Mouse (Mus musculus) CH12.LX (cell line): ENCODE measurements at regions not wholly inside any gene's neighbourhood (a gene's known extent, or its start where the extent isn't known, plus 50 kb on each side); places are given as distances from the start of the nearest gene placed in this dataset.
A peak's percentile ranks its signal among the peaks of the same experiment; 100 is the strongest.

Source experiments
- DNase-seq: peaks from one replicate; pipeline ENCODE4 v3.0.0-alpha.2; 2013; ENCODE audit errors: extremely low read depth
- H3K27ac ChIP-seq: 2 replicates; pipeline ENCODE4 v1.5.1; 2012; ENCODE audit warnings: low read depth, mild to moderate bottlenecking, control low read depth, moderate library complexity; ENCODE audit not compliant: insufficient read depth
- H3K27me3 ChIP-seq: replicated peaks from 2 replicates; pipeline ENCODE3; 2012; ENCODE audit warnings: inconsistent platforms
- H3K36me3 ChIP-seq, 2 experiments: replicated peaks in 1 of 2; 2 replicates each; pipeline versions ENCODE3 to v1.6.1; 2012; ENCODE audit warnings: inconsistent platforms in 1 of 2, low read length in 1 of 2, mild to moderate bottlenecking in 1 of 2, mixed read lengths in 1 of 2, moderate library complexity in 1 of 2; ENCODE audit not compliant: control insufficient read depth in 1 of 2, insufficient read depth in 1 of 2
- H3K4me1 ChIP-seq, 2 experiments: 2 replicates each; pipeline ENCODE4 v1.6.1; 2012; ENCODE audit warnings: inconsistent platforms in 1 of 2, moderate library complexity in 1 of 2; ENCODE audit not compliant: insufficient read depth in 2 of 2, control insufficient read depth in 1 of 2
- H3K4me2 ChIP-seq: 2 replicates; pipeline ENCODE4 v1.6.1; 2012; ENCODE audit warnings: low read depth, mild to moderate bottlenecking, control low read depth; ENCODE audit not compliant: poor library complexity, insufficient read depth, severe bottlenecking
- H3K4me3 ChIP-seq, 3 experiments: fragments of 150-350 bp in 1 of 3; sonication (generic) in 1 of 3; replicated peaks in 1 of 3; 2 replicates each; pipeline versions ENCODE3 to v1.5.1; 2011 to 2012; ENCODE audit warnings: low read depth in 2 of 3, low read length in 2 of 3, mild to moderate bottlenecking in 2 of 3, moderate library complexity in 2 of 3, control low read depth in 1 of 3, improper control_type of control experiment in 1 of 3, inconsistent platforms in 1 of 3, mixed read lengths in 1 of 3; ENCODE audit not compliant: poor library complexity in 1 of 3
- H3K79me2 ChIP-seq: replicated peaks from 2 replicates; pipeline ENCODE4 v1.6.1; 2012; ENCODE audit warnings: mild to moderate bottlenecking, moderate library complexity; ENCODE audit not compliant: control insufficient read depth, poor library complexity, insufficient read depth, severe bottlenecking; ENCODE audit errors: extremely low read depth
- H3K9ac ChIP-seq: 2 replicates; pipeline ENCODE4 v1.6.1; 2012; ENCODE audit warnings: low read depth, mild to moderate bottlenecking, control low read depth, moderate library complexity; ENCODE audit not compliant: insufficient read depth
- H3K9me3 ChIP-seq: replicated peaks from 2 replicates; pipeline ENCODE3; 2012; ENCODE audit warnings: low read length, inconsistent platforms, mixed read lengths
- BHLHE40 ChIP-seq: IDR thresholded peaks from 2 replicates; pipeline ENCODE4 v1.6.1; 2011; ENCODE audit warnings: mild to moderate bottlenecking, low read depth, low read length, improper control_type of control experiment
- CHD1 ChIP-seq: IDR thresholded peaks from 2 replicates; pipeline ENCODE4 v1.6.1; 2012; ENCODE audit warnings: low read depth, low read length, improper control_type of control experiment, inconsistent platforms
- CHD2 ChIP-seq: IDR thresholded peaks from 2 replicates; pipeline ENCODE4 v1.6.1; 2011; ENCODE audit warnings: low read length, improper control_type of control experiment
- E2F4 ChIP-seq: IDR thresholded peaks from 2 replicates; pipeline ENCODE4 v1.6.1; 2011; ENCODE audit warnings: low read depth, low read length, improper control_type of control experiment; ENCODE audit not compliant: insufficient replicate concordance
- EP300 ChIP-seq: IDR thresholded peaks from 2 replicates; pipeline ENCODE4 v1.6.1; 2011; ENCODE audit warnings: low read length, improper control_type of control experiment
- HCFC1 ChIP-seq: IDR thresholded peaks from 2 replicates; pipeline ENCODE4 v1.6.1; 2012; ENCODE audit warnings: low read depth, mild to moderate bottlenecking, inconsistent platforms, low read length, improper control_type of control experiment
- IRF4 ChIP-seq: IDR thresholded peaks from 2 replicates; pipeline ENCODE4 v1.6.1; 2014; ENCODE audit warnings: low read depth, mild to moderate bottlenecking, inconsistent platforms, low read length, improper control_type of control experiment
- MAFK ChIP-seq: IDR thresholded peaks from 2 replicates; pipeline ENCODE4 v1.6.1; 2011; ENCODE audit warnings: low read length, improper control_type of control experiment; ENCODE audit not compliant: insufficient replicate concordance
- MAX ChIP-seq: IDR thresholded peaks from 2 replicates; pipeline ENCODE4 v1.6.1; 2011; ENCODE audit warnings: low read length, improper control_type of control experiment
- MYC ChIP-seq: IDR thresholded peaks from 2 replicates; pipeline ENCODE4 v1.6.1; 2011; ENCODE audit warnings: low read depth, mild to moderate bottlenecking, improper control_type of control experiment, low read length
- POLR2AphosphoS2 ChIP-seq: IDR thresholded peaks from 2 replicates; pipeline ENCODE4 v1.6.1; 2011; ENCODE audit warnings: low read depth, low read length, improper control_type of control experiment
- SIN3A ChIP-seq: IDR thresholded peaks from 2 replicates; pipeline ENCODE4 v1.6.1; 2012; ENCODE audit warnings: low read length, improper control_type of control experiment, inconsistent platforms
- TBP ChIP-seq: conservative IDR thresholded peaks from 2 replicates; pipeline ENCODE4 v1.6.1; 2011; ENCODE audit warnings: low read depth, low read length, improper control_type of control experiment
- USF1 ChIP-seq: IDR thresholded peaks from 2 replicates; pipeline ENCODE4 v1.6.1; 2014; ENCODE audit warnings: low read depth, mild to moderate bottlenecking, inconsistent platforms, low read length, improper control_type of control experiment
- ZKSCAN1 ChIP-seq: IDR thresholded peaks from 2 replicates; pipeline ENCODE4 v1.6.1; 2012; ENCODE audit warnings: low read depth, inconsistent platforms, low read length, improper control_type of control experiment, borderline replicate concordance
- dilution Hi-C: fragments of 300-500 bp; cut with MboI; formaldehyde crosslinking; loops from 2 replicates; pipeline ENCODE4 v1.14.3; 2020; ENCODE audit warnings: low sequenced_read_pairs; ENCODE audit not compliant: extremely low pct_unique_long_range_greater_than_20kb, extremely low pct_ligation_motif_present
- in situ Hi-C: fragments of 300-500 bp; cut with MboI; formaldehyde crosslinking; loops from 3 replicates; pipeline ENCODE4 v1.14.3; 2019; ENCODE audit warnings: low sequenced_read_pairs, low pct_ligation_motif_present, low pct_unique_long_range_greater_than_20kb, mixed read lengths

- TF ChIP-seq HCFC1 (no peak), MAFK (0 out of 2 replicates have a peak, but pooled peaks have one; percentile 45)
- TF ChIP-seq, all 38 proteins: peak for 1
- no peak for DNase-seq
- no peaks in the 10 kb centered on the region for H3K36me3 ChIP-seq
- dilution Hi-C loops (no loop called here), in situ Hi-C loops (no loop called here)
- H3K4me3 ChIP-seq, result no peak overlapping the region
- no peaks in the 10 kb centered on the region for H3K9me3 ChIP-seq
- H3K9ac ChIP-seq, result no peak overlapping the region
- no peaks in the 10 kb centered on the region for H3K4me1 ChIP-seq
- H3K27me3 ChIP-seq, result no peaks in the 10 kb centered on the region
- H3K79me2 ChIP-seq, result no peaks in the 10 kb centered on the region
- H3K27ac ChIP-seq, result no peak overlapping the region
- H3K4me2 ChIP-seq, result no peak overlapping the region
These were observed 71.4 kb upstream of the Gypa start for GRCm38 (mm10) chr8:80422190-80422589.

- no peak overlapping the region for H3K4me3 ChIP-seq
- H3K27me3 ChIP-seq, result no peaks in the 10 kb centered on the region
- H3K4me2 ChIP-seq, result no peak overlapping the region
- H3K36me3 ChIP-seq, result no peaks in the 10 kb centered on the region
- no peak overlapping the region for H3K27ac ChIP-seq
- no peak overlapping the region for H3K9ac ChIP-seq
- no peaks in the 10 kb centered on the region for H3K9me3 ChIP-seq
- TF ChIP-seq ZKSCAN1 (no peak), MAFK (no peak), HCFC1 (no peak), E2F4 (no peak), USF1 (no peak), POLR2AphosphoS2 (no peak), TBP (no peak), CHD1 (no peak), SIN3A (no peak)
- in situ Hi-C loops, result no loop called here
- DNase-seq, result no peak
- no peaks in the 10 kb centered on the region for H3K4me1 ChIP-seq
- no peaks in the 10 kb centered on the region for H3K79me2 ChIP-seq
- dilution Hi-C loops, result no loop called here
These were observed 77.5 kb upstream of the Gypa start for GRCm38 (mm10) chr8:80416121-80416520.

GRCm38 (mm10) chr8:80399594-80400207 is 93.9 kb upstream of the Gypa start:
- Histone ChIP-seq H3K4me3 (no peak overlapping the region), H3K79me2 (no peaks in the 10 kb centered on the region), H3K9ac (no peak overlapping the region), H3K36me3 (no peaks in the 10 kb centered on the region), H3K27me3 (no peaks in the 10 kb centered on the region), H3K9me3 (no peaks in the 10 kb centered on the region)
- in situ Hi-C loops, result no loop called here
- dilution Hi-C loops, result no loop called here
- DNase-seq, result no peak
- TF ChIP-seq MAX (no peak), MYC (no peak), IRF4 (no peak), E2F4 (no peak), TBP (no peak), CHD2 (no peak), BHLHE40 (no peak), CHD1 (no peak), HCFC1 (no peak), USF1 (no peak), EP300 (no peak)
- TF ChIP-seq, all 38 proteins: peak for 0
- Histone ChIP-seq H3K4me1 (peaks cover 0 to 5% of the 10 kb centered on the region in 2 experiments; a peak in 1 of 4 replicates), H3K27ac (no peak overlapping the region), H3K4me2 (no peak overlapping the region)
